16 mouse cellular contexts compared by ENCODE assay signal in the genomic region with DNA sequence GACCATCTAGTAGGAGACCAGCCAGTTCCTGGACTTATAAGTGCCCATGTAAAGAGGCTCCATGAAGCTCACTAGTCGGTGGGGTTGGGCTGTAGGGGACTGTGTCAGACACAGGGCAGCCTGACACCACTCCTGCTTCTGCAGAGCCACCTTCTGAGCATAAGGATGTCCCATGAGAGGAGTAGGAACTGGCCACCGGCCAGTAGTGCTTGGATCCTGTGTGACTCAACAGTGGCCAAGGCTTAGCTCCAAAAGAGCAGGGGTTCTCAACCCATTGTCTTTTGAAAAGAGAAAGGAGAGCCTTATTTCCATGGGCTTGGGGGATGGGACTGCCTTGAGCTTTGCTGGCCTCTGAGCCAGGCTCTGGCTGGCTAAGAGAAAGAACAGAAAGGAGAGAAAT.
"Had no signal": no experiment of that assay in that cellular context is flagged by ENCODE, and none has a peak within 500 bp of the region (broad histone marks: within the 10 kb centered on the region; RNA-seq: fewer than 3 reads in every experiment).

No protein-coding gene starts in this region.

- H3K9me3 ChIP-seq: kidney, embryonic 15.5 days; limb, embryonic 12.5 days; liver, embryonic 13.5 days; lung, embryonic 15.5 days; midbrain, embryonic 15.5 days; neural tube, embryonic 13.5 days had no signal

- ATAC-seq: liver, postnatal 0 days; midbrain, embryonic 15.5 days had no signal

- H3K9ac ChIP-seq: kidney, embryonic 15.5 days; limb, embryonic 12.5 days; liver, embryonic 13.5 days; liver, postnatal 0 days; lung, embryonic 15.5 days; midbrain, embryonic 15.5 days; neural tube, embryonic 13.5 days had no signal

- H3K27ac ChIP-seq: kidney, embryonic 15.5 days; limb, embryonic 12.5 days; liver, embryonic 13.5 days; lung, embryonic 15.5 days; macrophage; midbrain, embryonic 15.5 days; neural tube, embryonic 13.5 days had no signal

- H3K4me2 ChIP-seq: kidney, embryonic 15.5 days; limb, embryonic 12.5 days; liver, embryonic 13.5 days; lung, embryonic 15.5 days; midbrain, embryonic 11.5 days; midbrain, embryonic 15.5 days; neural tube, embryonic 13.5 days had no signal

- DNase-seq: kidney, postnatal 25 days; liver; liver, embryonic 13.5 days; liver, postnatal 0 days; lung, postnatal 14 days; retina, postnatal 1 day; right cerebral cortex, postnatal 4 days; thymus, postnatal 36 days had no signal

- H3K27me3 ChIP-seq: kidney, embryonic 15.5 days; liver, embryonic 13.5 days; lung, embryonic 15.5 days; megakaryocyte, embryonic 14.5 days; midbrain, embryonic 15.5 days; neural tube, embryonic 13.5 days had no signal

- H3K4me1 ChIP-seq: limb, embryonic 12.5 days; liver, embryonic 13.5 days; lung, embryonic 15.5 days; megakaryocyte, embryonic 14.5 days; midbrain, embryonic 15.5 days; neural tube, embryonic 13.5 days had no signal

- H3K36me3 ChIP-seq: kidney, embryonic 15.5 days; limb, embryonic 12.5 days; liver, embryonic 13.5 days; lung, embryonic 15.5 days; midbrain, embryonic 15.5 days; neural tube, embryonic 13.5 days had no signal

- H3K4me3 ChIP-seq: kidney, embryonic 15.5 days; limb, embryonic 12.5 days; liver, embryonic 13.5 days; lung, embryonic 15.5 days; megakaryocyte, embryonic 14.5 days; midbrain, embryonic 15.5 days; neural tube, embryonic 13.5 days had no signal
